Comparison of ENCODE assay signal across 8 mouse cellular contexts in the genomic region with DNA sequence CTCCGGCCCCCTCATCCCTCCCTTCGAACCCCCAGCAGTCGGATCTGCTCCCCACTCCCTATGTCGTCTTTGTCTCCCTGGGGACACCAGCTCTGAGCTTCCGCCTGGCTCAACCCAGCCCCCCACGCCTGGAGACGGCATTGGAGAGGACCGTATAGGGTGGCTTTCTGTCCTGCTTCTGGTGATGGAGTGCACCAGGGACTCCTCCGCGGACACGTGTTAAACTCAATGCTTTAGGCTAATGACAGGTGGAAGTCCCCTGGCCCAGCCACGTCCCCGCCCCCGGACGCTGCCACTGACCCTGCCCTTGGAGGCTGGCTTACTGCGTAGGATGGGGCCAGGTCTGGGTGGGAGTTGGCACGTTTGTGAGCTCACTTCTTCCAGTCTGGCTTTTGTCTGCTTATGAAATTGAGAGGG. TPM values are rescaled to one million over a fixed set of nuclear protein-coding genes. Genes with fewer than 3 reads are reported as not detected.
DNase-seq lines count a peak whose midpoint lies in the region; ATAC-seq and TF ChIP-seq lines count a peak whose summit lies in the region.

No protein-coding gene starts in this region.

- peaks cover 9% of the 10 kb centered on the region for H3K4me1 ChIP-seq in bone marrow macrophage, adult 2 months (ENCODE audit: control insufficient read depth, insufficient read depth, low read length)
- peaks cover 18% of the 10 kb centered on the region for H3K4me1 ChIP-seq in forebrain, embryonic 16.5 days (replicated peaks; ENCODE audit: control insufficient read depth, insufficient read depth, low read length)
- peaks cover 9% of the 10 kb centered on the region for H3K4me1 ChIP-seq in limb, embryonic 11.5 days (ENCODE audit: control insufficient read depth, insufficient read depth, low read length)
- H3K4me1 ChIP-seq in midbrain, embryonic 16.5 days (ENCODE audit: control insufficient read depth, insufficient read depth, low read length), result peaks cover 16% of the 10 kb centered on the region

- DNase-seq in left cerebral cortex, postnatal 4 days, result peak; percentile 36
- no peak for DNase-seq in left cerebral cortex, adult 9 months (ENCODE audit: low spot score in 2 of 2)
- DNase-seq in limb, embryonic 11.5 days (ENCODE audit: low spot score), result peak; percentile 36
- DNase-seq in urinary bladder, postnatal 14 days (ENCODE audit: low spot score), result no peak
- no peak for DNase-seq in thymus, postnatal 0 days (ENCODE audit: low spot score)

- TF ChIP-seq CTCF in bone marrow macrophage, adult 2 months (IDR thresholded peaks at IDR 0.05; ENCODE audit: low read depth, low read length), result no peak

- TF ChIP-seq POLR2A in bone marrow macrophage, adult 2 months (IDR thresholded peaks at IDR 0.05; ENCODE audit: borderline replicate concordance, low read depth, low read length), result no peak

- 0% methylated on average over 17 of the region's 17 CpGs for WGBS in forebrain, embryonic 16.5 days
- WGBS in limb, embryonic 11.5 days, result under 1% methylated on average over 17 of the region's 17 CpGs
- under 1% methylated on average over 17 of the region's 17 CpGs for WGBS in midbrain, embryonic 16.5 days

- ATAC-seq in forebrain, embryonic 16.5 days, result peak; percentile 3; the same call in 1 of the 2 replicates
- ATAC-seq in limb, embryonic 11.5 days (ENCODE audit: insufficient number of reproducible peaks, low FRiP score, low TSS enrichment, low read depth), result peak; percentile 58; the same call in 1 of the 2 replicates
- peak; percentile 77 for ATAC-seq in midbrain, embryonic 16.5 days

- H3K4me3 ChIP-seq in bone marrow macrophage, adult 2 months (ENCODE audit: insufficient read depth, low read length), result peak overlapping the region; percentile 87
- peak overlapping the region; percentile 99 for H3K4me3 ChIP-seq in forebrain, embryonic 16.5 days (replicated peaks; ENCODE audit: low read length)
- H3K4me3 ChIP-seq in limb, embryonic 11.5 days (ENCODE audit: low read depth, low read length), result peak overlapping the region; percentile 97
- peak overlapping the region; percentile 83 for H3K4me3 ChIP-seq in midbrain, embryonic 16.5 days (ENCODE audit: low read depth, low read length)

- no peaks in the 10 kb centered on the region for H3K27me3 ChIP-seq in forebrain, embryonic 16.5 days (replicated peaks; ENCODE audit: control insufficient read depth, insufficient read depth, low read length)
- no peaks in the 10 kb centered on the region for H3K27me3 ChIP-seq in limb, embryonic 11.5 days (ENCODE audit: control insufficient read depth, insufficient read depth, low read length)
- H3K27me3 ChIP-seq in midbrain, embryonic 16.5 days (ENCODE audit: control insufficient read depth, insufficient read depth, low read depth, low read length), result no peaks in the 10 kb centered on the region

- peak overlapping the region; percentile 85 for H3K4me2 ChIP-seq in forebrain, embryonic 16.5 days (ENCODE audit: low read length)
- H3K4me2 ChIP-seq in limb, embryonic 11.5 days (ENCODE audit: low read depth, severe bottlenecking), result peak overlapping the region; percentile 87
- H3K4me2 ChIP-seq in midbrain, embryonic 16.5 days (ENCODE audit: low read length), result peak overlapping the region; percentile 96

- peak overlapping the region; percentile 95 for H3K9ac ChIP-seq in forebrain, embryonic 16.5 days (replicated peaks; ENCODE audit: low read depth, low read length)
- peak overlapping the region; percentile 89 for H3K9ac ChIP-seq in limb, embryonic 11.5 days (ENCODE audit: low read length)
- H3K9ac ChIP-seq in midbrain, embryonic 16.5 days (ENCODE audit: low read depth, low read length), result peak overlapping the region; percentile 88

- intact Hi-C loops in left cerebral cortex, postnatal 4 days (cut with DNase I), result no loop called here

- peaks cover 20% of the 10 kb centered on the region for H3K36me3 ChIP-seq in forebrain, embryonic 16.5 days (ENCODE audit: control insufficient read depth, insufficient read depth)
- peaks cover 15% of the 10 kb centered on the region for H3K36me3 ChIP-seq in limb, embryonic 11.5 days (ENCODE audit: control insufficient read depth, insufficient read depth, low read length)
- peaks cover 13% of the 10 kb centered on the region for H3K36me3 ChIP-seq in midbrain, embryonic 16.5 days (ENCODE audit: control insufficient read depth, insufficient read depth, low read length)

- no peaks in the 10 kb centered on the region for H3K9me3 ChIP-seq in forebrain, embryonic 16.5 days (ENCODE audit: control insufficient read depth, low read length)
- no peaks in the 10 kb centered on the region for H3K9me3 ChIP-seq in limb, embryonic 11.5 days (ENCODE audit: control insufficient read depth, low read length)
- no peaks in the 10 kb centered on the region for H3K9me3 ChIP-seq in midbrain, embryonic 16.5 days (replicated peaks; ENCODE audit: control insufficient read depth, low read length, poor library complexity, severe bottlenecking)

- peak overlapping the region; percentile 13; the same call in 1 of the 2 replicates for H3K27ac ChIP-seq in bone marrow macrophage, adult 2 months (ENCODE audit: insufficient read depth, low read depth, low read length)
- peak overlapping the region; percentile 65 for H3K27ac ChIP-seq in forebrain, embryonic 16.5 days (ENCODE audit: low read length)
- H3K27ac ChIP-seq in limb, embryonic 11.5 days (replicated peaks; ENCODE audit: low read depth, low read length), result peak overlapping the region; percentile 42; the same call in 1 of the 2 replicates
- peak overlapping the region; percentile 88 for H3K27ac ChIP-seq in midbrain, embryonic 16.5 days (ENCODE audit: low read length)

RNA-seq across cellular contexts. Expression of gene Psme3, which starts 0.5 kb away (rescaled TPM):
- 100 to 1,000 TPM in 1 of 2 experiments, 10 to 100 TPM in 1; 95.9 to 109 TPM for total RNA-seq in left cerebral cortex, postnatal 4 days (2021)
- polyA plus RNA-seq in bone marrow macrophage, adult 2 months (2012; ENCODE audit: insufficient read depth, insufficient read length, missing spikeins), result 48.8 and 53.2 TPM in 2 replicates
- polyA plus RNA-seq in forebrain, embryonic 16.5 days (2015; fragmentation: Nextera tagmentation; extraction: Ambion mirVana), result 127 and 137 TPM in 2 replicates
- 158 and 164 TPM in 2 replicates for polyA plus RNA-seq in limb, embryonic 11.5 days (2014; fragmentation: Nextera tagmentation; extraction: Ambion mirVana)
- polyA plus RNA-seq in midbrain, embryonic 16.5 days (2015; fragmentation: Nextera tagmentation; extraction: Ambion mirVana), result 107 and 121 TPM in 2 replicates
- polyA plus RNA-seq in thymus, postnatal 0 days (2015; fragmentation: Nextera tagmentation; extraction: Ambion mirVana), result 123 and 135 TPM in 2 replicates

RNA-seq across cellular contexts. Expression of gene Aoc2, which starts 8.4 kb away (rescaled TPM):
- 1 to 10 TPM; 6.2 to 6.6 TPM for total RNA-seq in left cerebral cortex, postnatal 4 days (2021)
- 1.1 and 1.3 TPM in 2 replicates for polyA plus RNA-seq in bone marrow macrophage, adult 2 months (2012; ENCODE audit: insufficient read depth, insufficient read length, missing spikeins)
- polyA plus RNA-seq in forebrain, embryonic 16.5 days (2015; fragmentation: Nextera tagmentation; extraction: Ambion mirVana), result 1.9 and 3.2 TPM in 2 replicates
- 1.5 and 1.9 TPM in 2 replicates for polyA plus RNA-seq in limb, embryonic 11.5 days (2014; fragmentation: Nextera tagmentation; extraction: Ambion mirVana)
- 2.0 and 2.2 TPM in 2 replicates for polyA plus RNA-seq in midbrain, embryonic 16.5 days (2015; fragmentation: Nextera tagmentation; extraction: Ambion mirVana)
- 0.76 and 1.0 TPM in 2 replicates for polyA plus RNA-seq in thymus, postnatal 0 days (2015; fragmentation: Nextera tagmentation; extraction: Ambion mirVana)

RNA-seq across cellular contexts. Expression of gene Aoc3, which starts 13.9 kb away (rescaled TPM):
- total RNA-seq in left cerebral cortex, postnatal 4 days (2021), result 1 to 10 TPM; 1.4 to 1.8 TPM
- polyA plus RNA-seq in bone marrow macrophage, adult 2 months (2012; ENCODE audit: insufficient read depth, insufficient read length, missing spikeins), result 0.20 TPM in 1 of 2 replicates, not detected in the other
- polyA plus RNA-seq in forebrain, embryonic 16.5 days (2015; fragmentation: Nextera tagmentation; extraction: Ambion mirVana), result 0.09 and 0.10 TPM in 2 replicates
- polyA plus RNA-seq in limb, embryonic 11.5 days (2014; fragmentation: Nextera tagmentation; extraction: Ambion mirVana), result not detected in 2 replicates
- polyA plus RNA-seq in midbrain, embryonic 16.5 days (2015; fragmentation: Nextera tagmentation; extraction: Ambion mirVana), result 0.13 and 0.14 TPM in 2 replicates
- 0.69 and 0.78 TPM in 2 replicates for polyA plus RNA-seq in thymus, postnatal 0 days (2015; fragmentation: Nextera tagmentation; extraction: Ambion mirVana)

RNA-seq across cellular contexts. Expression of gene Becn1, which starts 14.4 kb away (rescaled TPM):
- 100 to 1,000 TPM; 141 to 144 TPM for total RNA-seq in left cerebral cortex, postnatal 4 days (2021)
- 78.3 and 80.1 TPM in 2 replicates for polyA plus RNA-seq in bone marrow macrophage, adult 2 months (2012; ENCODE audit: insufficient read depth, insufficient read length, missing spikeins)
- polyA plus RNA-seq in forebrain, embryonic 16.5 days (2015; fragmentation: Nextera tagmentation; extraction: Ambion mirVana), result 191 and 203 TPM in 2 replicates
- polyA plus RNA-seq in limb, embryonic 11.5 days (2014; fragmentation: Nextera tagmentation; extraction: Ambion mirVana), result 135 and 139 TPM in 2 replicates
- 159 and 177 TPM in 2 replicates for polyA plus RNA-seq in midbrain, embryonic 16.5 days (2015; fragmentation: Nextera tagmentation; extraction: Ambion mirVana)
- 182 and 191 TPM in 2 replicates for polyA plus RNA-seq in thymus, postnatal 0 days (2015; fragmentation: Nextera tagmentation; extraction: Ambion mirVana)

RNA-seq across cellular contexts. Expression of gene Coa3, which starts 37.6 kb away (rescaled TPM):
- total RNA-seq in left cerebral cortex, postnatal 4 days (2021), result 10 to 100 TPM; 80.2 to 87.2 TPM
- 60.1 and 63.3 TPM in 2 replicates for polyA plus RNA-seq in bone marrow macrophage, adult 2 months (2012; ENCODE audit: insufficient read depth, insufficient read length, missing spikeins)
- 191 and 197 TPM in 2 replicates for polyA plus RNA-seq in forebrain, embryonic 16.5 days (2015; fragmentation: Nextera tagmentation; extraction: Ambion mirVana)
- polyA plus RNA-seq in limb, embryonic 11.5 days (2014; fragmentation: Nextera tagmentation; extraction: Ambion mirVana), result 191 and 204 TPM in 2 replicates
- 208 and 224 TPM in 2 replicates for polyA plus RNA-seq in midbrain, embryonic 16.5 days (2015; fragmentation: Nextera tagmentation; extraction: Ambion mirVana)
- 164 and 179 TPM in 2 replicates for polyA plus RNA-seq in thymus, postnatal 0 days (2015; fragmentation: Nextera tagmentation; extraction: Ambion mirVana)

Comparison
In these comparisons a context has a peak if more than half of its experiments do, and no peak if none do; other contexts are left out.
1. DNase-seq: peak in left cerebral cortex, postnatal 4 days (single experiment) and limb, embryonic 11.5 days (single experiment); none in left cerebral cortex, adult 9 months (0 of 2), urinary bladder, postnatal 14 days (single experiment) and thymus, postnatal 0 days (single experiment).
2. H3K27ac ChIP-seq: peak in every context shown above with its lines; median percentile 88 in midbrain, embryonic 16.5 days; 65 in forebrain, embryonic 16.5 days; 42 in limb, embryonic 11.5 days; 13 in bone marrow macrophage, adult 2 months.
3. ATAC-seq: peak in every context shown above with its lines; median percentile 77 in midbrain, embryonic 16.5 days; 58 in limb, embryonic 11.5 days; 3 in forebrain, embryonic 16.5 days.
4. Peak in every context shown above with its lines, with median percentiles within 50 percentile points of each other: H3K4me3 ChIP-seq, H3K4me2 ChIP-seq and H3K9ac ChIP-seq.